Mouse (Mus musculus) inflammation-experienced regulatory T-cells, adult 6 months (primary cell): ENCODE results near the gene Lamtor3. TPM values are rescaled to one million over a fixed set of nuclear protein-coding genes. Genes with fewer than 3 reads are reported as not detected.
"Not testable (repeated sequence)": the region's sequence is repeated elsewhere in the genome, so short reads cannot be mapped to it uniquely, and the experiment has no call there.

Source experiments
- ATAC-seq: one replicate; pipeline ENCODE4 v1.8.0; 2017
- polyA plus RNA-seq, 3 experiments: library from polyadenylated mRNA; unstranded; fragments of 100-300 nt; shearing (Covaris generic); gene quantifications; one replicate each; pipeline ENCODE4 v1.2.1; 2017

The Lamtor3 gene
- polyA plus RNA-seq, 3 experiments from 2014 or later: 65.0 to 110 (median 74.0) TPM

DNA sequence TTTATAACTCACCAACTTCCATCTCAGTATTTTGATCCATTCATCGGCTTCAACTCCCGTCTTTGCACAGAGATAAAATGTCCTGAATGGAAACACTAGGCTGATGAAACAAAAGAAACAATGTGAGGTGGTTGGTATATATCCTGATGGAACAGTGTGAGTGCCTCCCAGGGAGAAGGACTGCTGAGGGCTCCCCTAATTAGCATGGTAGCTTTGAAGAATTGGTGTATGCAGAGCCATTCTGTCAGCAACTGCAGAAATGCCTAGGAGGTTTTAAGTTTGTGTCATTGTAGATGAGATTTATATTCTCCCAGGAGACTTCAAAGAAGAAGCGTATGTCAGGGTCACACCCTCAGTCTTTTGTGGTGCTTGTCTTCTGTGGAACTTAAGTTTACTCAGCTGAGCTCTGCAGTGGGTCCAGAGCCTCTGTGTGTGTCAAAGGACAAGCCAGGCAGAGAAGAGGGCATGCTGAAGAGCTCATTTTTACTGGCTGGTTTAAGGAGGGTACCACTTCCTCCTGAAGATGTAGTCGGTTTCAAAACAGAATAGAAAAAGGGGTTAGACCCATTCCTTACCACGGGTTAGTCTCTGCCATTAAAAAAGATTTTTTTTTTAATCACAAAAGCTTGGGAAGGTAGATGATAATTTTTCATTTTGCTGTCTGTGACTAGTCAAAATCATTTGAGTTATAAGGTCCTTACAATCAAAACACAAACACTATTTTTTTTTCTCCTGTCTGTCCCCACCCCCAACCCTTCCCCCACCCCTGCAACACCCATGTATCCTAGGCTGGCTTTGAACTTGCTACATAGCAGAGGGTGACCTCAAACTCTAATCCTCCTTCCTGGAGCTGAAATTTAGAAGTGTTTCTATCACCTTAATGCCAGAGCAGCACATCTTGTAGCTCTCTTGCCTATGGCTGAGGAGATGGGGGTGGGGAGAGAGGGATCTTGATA is 17.5 kb downstream of the Lamtor3 start:
- ATAC-seq: no peak

DNA sequence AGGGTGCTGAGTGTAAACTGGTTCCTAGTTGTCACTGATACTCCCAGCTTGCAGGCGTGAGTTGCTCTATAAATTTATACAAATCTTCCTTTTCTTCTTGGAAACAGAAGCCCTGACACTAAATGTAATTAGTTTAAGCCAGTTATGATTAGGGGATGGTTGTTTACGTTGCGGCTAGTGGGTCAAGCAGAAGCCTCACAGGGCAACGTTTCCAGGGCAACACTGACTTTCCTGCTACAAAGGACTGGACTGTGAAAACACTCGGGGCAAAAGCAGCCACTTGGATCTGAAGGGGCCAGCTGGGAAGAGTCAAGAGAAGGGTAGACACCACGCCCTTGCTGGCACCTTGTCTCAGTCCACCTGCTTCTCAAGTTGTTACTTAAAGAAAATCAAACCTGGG is 18.2 kb downstream of the Lamtor3 start:
- no peak for ATAC-seq

DNA sequence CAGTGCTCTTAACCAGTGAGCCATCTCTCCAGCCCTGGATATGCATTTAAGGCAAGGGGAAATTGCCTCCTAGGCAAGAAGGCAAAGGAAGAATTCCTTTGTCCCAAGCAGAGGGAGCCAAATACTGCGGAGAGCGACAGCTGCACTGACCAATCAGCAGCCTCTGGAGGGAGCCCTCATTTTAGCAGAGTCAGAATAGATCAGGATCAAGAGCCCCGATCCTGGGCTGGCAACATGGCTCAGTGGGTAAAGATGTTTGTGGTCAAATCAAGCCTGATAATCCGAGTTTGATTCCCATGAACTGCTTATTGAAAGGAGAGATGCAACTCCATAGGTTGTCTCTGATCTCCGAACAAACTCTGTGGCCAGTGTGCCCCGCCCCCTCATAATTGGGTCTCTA is 20.3 kb downstream of the Lamtor3 start:
- ATAC-seq: no peak

DNA sequence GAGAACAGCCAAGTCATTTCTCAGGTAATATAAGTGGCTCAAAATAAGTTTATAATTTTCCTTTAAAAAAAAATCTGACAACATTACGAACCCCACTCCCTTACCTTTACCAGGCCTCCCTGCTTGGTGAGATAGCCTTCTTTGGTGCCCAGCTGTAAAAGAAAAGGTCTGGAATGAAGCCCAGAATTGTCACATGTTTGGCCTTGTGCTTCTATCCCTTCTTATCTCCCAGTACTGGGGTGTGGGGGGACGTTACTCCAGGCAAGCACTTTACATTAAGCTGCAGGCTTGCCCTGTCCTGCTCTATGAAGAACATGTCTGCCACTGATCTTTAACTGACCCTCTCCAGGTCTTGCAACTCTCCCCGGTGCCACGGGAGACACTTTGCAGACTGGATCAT is 22.5 kb downstream of the Lamtor3 start:
- no peak for ATAC-seq

DNA sequence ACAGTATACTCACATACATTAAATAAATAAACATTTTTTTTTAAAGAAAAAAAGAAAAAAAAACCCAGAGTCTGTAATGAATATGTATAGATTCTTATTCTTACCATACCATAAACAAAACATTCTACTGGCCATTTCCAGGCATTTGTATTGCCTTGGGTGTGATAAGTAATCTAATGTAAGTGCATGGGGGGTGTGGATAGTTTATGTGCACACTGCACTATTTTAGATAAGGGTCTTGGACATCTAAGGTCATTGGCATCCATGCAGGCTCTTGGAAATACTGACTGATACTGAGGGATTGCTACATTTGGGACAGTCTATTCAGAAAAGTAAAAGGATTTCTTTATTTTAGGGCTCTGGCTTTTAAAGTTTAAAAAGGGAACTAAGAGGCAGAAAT is 23.2 kb downstream of the Lamtor3 start:
- no peak for ATAC-seq

DNA sequence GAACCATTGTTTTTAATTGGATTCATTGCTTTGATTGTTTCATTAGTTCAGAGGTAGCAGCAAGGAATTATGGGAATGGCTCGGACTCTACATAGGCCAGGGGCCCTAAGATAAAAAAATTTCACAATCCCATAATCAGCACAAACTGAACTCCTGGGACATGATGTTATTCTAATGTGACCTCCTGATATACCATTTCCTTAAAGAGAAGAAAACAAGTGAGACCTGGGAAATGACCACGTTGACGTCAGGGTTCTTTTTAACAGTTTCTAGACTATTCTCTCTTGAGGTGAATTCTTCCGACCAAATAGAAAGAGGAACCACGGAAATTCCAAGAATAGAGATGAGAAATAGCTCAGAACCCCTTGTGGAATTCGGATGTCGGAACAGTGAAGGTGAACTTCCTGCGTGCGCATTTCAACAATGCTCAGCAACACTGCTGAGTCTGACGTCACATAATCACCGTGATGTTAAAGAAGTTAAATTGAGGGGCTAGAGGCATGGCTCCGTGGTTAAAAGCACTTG is 23.9 kb downstream of the Lamtor3 start:
- ATAC-seq: no peak

DNA sequence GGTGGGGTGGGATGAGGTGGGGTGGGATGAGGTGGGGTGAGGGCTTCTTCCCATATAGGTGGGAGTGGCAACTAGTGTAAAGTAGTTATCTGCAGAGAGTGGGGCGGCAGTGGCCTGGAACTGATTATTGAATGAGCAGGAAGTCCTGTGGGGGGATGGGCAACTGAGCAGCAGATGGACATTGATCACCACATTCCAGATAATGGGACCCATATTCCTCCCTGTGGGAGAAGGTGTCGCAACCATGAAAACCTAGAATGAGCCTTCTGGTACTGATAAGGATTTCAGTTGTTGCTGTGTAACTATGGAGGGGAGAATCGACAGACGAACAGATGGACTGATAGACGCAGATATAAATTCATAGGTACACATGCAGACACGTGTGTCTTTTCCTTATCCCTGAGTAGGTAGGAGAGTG is 25.4 kb downstream of the Lamtor3 start:
- ATAC-seq: no peak

DNA sequence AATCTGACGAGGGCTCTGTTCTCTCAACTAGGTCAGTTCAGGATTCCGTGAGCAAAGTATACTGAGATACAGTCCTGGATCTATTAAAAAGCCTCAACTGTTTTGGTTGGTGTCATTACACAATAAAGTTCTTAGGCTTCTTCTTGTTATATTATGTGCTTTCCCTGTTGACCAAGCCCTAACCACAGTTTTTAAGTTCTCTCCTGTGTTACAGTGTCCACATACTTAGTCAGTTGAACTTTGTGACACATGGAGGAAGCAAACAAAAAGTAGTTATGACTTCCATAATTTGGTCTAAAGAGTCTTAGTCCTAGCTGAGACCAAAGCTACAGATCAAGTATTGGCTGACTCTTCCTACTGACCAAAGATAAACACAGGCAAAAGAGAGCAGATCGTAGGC is 28.5 kb downstream of the Lamtor3 start:
- no peak for ATAC-seq

DNA sequence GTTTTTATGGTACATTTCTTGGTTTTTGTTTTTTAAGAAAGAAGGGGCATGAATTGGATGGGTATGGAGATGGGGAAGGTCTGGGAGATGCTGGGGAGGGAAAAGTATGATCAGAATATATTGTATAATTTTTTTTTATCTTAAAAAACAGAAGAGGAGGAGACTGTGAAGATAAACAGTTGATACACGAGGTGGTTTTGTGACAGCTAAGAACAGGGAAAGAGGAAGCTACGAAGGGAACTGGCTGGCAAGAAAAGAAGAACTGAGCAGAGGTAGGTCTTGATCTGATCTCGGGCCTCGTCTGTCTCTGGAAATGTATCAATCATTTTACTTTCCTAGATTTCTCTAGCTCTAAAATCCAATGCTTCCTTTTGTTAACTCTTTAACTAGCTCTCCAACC is 29.2 kb downstream of the Lamtor3 start:
- ATAC-seq: no peak

DNA sequence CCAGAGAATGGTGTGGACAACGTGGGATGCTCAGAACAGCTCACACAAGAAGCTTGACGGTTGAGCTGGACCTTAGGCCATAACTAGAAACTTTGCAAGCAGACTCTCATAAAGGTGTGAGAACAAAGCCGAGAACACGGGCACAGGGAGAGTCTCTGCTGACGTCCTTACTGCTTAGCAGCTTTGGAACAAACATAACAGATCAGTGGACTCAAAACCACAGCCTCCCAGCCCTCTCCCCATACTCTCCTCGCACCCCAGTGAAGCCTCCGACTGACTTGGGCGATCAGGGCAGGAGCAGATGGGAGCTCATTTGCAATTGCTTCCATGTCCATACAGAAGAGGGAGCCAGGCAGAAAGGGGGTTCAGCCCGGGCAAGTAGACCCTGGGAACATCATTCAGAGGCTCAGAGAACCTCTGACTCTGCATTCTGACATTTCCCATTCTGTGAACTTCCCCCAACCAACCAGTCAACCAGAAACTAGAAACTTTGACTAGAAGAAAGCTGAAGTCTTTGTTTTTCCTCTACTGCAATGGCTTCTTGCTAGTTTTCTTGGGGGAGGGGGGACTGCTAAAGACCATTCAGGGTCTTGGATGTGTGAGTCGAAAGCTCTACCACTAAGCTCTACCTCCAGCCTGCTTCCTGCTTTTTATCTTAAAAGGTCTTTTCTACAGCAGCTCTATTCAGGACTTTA is 32.0 kb downstream of the Lamtor3 start:
- ATAC-seq: no peak

DNA sequence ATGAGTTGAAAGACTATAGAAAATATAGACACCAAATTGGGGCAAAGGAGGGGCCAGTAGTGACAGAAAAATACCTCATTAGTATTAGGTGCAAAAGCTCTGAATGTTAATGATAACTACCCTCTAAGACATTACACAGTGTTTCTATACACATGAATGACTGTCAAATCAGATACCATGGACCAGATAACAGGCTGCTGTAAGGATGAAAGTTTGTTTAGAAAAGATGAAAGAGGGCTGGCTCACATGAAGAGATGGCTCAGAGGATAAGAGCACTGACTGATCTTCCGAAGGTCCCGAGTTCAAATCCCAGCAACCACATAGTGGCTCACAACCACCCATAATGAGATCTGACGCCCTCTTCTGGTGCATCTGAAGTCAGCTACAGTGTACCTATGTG is 33.0 kb downstream of the Lamtor3 start:
- not testable (repeated sequence) for ATAC-seq

DNA sequence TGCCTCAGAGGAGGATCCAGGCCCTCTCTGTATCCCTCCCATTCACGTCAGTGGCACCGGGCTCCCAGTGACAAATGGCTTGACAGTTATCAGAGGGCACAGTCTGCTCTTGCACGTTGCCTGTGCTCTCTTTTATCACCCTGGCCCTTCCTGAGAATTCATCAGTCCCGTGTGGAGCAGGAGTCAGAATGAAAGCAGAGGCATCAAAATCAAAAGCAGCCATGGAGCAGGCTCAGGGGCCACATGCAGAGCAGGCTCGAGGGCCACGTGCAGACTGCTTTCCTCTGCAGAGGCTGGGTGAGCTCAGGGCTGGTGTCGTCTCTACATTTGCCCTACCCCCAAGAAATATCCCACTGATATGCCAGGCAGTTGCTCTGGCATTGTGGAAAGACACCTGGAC is 33.5 kb downstream of the Lamtor3 start:
- ATAC-seq: no peak

DNA sequence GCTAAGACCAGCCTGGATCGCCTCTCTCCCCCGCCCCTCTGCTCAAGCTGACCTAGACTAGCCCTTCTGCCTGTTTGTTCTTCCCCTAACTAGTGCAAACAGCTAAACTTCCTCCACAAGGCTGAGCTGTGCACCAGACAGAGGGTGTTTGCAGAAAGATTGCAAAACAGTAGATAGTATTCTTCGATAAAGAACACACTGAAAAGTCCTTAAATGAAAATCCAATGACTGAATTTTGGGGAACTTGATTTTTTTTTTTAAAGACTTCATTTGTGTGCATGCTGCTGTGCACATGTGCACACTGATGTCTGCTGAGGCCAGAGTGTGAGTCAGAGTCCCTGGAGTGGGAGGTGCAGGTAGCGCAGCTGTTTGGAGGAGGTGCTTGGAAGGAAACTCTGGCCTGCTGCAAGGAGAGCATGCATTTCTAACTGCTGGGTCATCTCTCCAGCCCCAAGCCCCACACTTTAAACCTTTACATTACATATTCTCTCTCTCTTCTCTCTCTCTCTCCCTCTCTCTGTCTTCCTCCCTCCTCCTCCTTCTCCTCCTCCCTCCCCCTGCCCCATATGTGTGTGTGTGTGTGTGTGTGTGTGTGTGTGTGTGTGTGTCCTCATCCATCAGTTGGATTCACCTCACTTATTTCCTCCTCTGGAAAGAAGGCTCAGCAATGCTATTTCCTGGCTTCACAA is 34.1 kb downstream of the Lamtor3 start:
- ATAC-seq: peak; percentile 24

DNA sequence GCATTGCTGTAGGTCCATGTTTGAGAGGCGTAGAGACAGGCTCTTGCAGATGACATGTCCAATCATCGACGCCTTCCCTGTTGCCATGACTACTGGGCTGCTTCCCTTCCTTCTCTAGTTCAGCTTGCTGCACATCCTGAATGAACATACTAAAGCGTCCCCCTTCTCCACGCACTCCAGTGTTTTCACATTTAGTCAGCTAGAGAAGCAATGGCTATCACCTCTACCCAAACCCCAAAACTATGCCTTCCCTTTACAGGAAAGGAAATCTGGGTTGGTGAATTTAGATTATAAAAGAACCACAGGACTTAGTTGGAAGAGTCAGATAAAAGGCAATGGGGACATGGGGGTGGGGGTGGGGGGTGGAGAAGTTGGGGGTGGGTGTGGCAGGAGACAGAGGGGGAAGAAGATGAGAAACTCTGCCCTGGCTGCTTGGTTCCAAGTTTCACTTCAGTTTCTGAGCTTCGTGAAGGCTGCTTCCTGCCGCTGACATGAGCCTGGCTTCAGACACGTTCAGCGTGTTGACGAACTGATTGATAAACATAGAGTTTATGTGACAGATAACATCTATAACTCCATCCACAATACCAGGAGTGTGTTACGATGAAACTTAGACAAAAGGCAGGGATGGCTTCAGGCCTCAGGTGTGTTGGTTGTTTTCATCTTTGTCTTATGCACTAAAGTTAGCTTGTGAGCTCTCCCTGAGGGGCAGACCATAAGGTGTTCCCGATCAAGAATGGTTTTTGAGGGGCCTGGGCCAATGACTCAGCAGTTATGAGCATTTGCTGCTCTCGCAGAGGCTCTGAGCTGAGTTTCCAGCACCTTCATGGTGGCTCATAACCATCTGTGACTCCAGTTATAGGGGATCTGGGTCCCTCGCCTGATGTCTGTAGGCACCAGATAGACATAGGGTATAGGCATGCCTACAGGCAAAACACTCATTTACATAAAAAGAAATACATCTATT is 34.9 kb downstream of the Lamtor3 start:
- peak; percentile 63 for ATAC-seq

DNA sequence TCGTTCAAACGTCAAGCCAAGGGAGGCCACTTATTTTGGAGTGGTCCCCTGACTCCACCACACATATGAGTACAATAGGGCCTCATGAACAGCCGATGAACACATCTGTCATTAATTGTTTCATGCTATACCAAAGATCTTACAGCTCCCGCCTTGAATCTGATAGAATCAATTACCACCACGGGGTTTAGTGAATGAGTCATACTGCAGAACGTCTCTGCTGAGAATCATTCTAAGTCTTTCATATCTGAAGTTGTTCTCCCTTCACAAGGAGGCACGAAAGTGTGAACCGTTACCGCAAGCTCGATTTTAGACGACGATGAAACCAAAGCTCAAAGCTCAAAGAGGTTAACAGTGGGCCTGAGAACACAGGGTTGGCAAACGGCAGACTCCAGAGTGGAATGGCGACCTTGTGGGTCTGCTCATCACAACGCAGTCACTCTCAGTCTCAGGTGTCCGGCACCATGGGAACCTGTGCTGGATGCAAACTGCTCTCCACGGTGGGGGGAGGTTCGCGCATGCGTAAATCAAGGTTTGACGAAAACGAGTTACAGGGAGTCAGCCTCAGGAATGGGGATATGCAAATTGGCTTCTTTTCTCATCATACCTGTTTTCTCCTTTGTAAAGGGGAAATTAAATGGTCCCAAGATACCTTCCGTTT is 36.1 kb downstream of the Lamtor3 start:
- peak; percentile 60 for ATAC-seq

DNA sequence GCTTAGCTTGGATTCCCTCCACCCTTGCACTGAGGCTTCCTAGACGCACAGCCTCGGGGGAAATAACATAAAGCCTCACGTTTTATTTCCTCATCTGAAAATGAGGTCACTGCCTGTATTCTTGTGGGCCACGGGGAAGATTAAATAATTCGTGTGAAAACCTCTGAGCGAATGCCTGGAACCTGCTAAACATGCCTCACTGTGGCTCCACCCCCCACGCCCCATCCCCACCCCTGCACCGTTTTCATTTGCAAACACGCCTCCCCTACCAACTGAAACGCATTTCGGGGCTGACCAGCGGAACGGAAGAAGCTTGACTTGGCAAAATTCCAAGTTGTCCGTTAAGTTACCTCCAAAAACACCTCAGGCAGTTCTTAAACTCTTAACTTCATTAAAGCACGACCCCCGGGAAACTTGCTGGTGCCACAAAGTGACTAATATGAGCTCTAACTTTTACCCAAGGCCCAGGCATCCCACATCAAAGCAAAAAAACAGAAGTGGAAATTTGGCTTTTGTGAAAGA is 37.3 kb downstream of the Lamtor3 start:
- peak; percentile 9 for ATAC-seq

DNA sequence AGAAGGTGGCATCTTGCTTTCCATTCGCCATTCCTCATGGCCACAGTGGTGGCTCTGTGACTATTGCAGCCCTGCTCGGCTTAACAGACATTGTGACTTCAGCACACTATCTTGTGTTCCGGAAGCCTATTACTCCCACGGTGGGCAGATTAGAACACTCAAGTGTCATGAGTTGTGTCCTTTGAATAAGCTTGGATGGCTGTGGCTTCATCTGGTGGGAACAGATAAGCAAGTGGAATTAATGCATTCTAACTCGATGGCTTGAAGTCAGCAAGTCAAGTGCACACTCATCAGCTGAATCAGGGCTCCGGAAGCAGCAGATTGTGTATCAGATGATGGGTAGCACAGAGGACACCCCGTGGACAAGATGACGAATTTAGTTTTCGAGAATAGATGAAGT is 39.6 kb downstream of the Lamtor3 start:
- no peak for ATAC-seq

DNA sequence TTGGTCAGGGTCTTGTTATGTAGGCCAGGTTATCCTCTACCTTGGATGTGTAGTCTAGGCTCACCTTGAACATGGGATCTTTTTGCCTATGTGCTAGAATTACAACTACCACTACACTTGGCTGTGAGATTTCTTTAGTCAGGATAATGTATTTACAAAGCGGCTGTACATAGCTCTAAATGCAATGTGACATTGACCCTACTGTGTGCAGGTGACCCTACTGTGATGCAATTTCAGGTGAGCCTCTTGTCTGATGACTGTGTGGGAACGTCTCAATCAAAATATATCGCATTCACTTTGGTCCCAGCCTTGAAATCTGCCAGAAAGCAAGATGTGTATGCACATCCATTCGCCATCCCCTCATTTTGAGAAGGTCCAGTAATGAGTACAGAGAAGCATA is 40.0 kb downstream of the Lamtor3 start:
- no peak for ATAC-seq

DNA sequence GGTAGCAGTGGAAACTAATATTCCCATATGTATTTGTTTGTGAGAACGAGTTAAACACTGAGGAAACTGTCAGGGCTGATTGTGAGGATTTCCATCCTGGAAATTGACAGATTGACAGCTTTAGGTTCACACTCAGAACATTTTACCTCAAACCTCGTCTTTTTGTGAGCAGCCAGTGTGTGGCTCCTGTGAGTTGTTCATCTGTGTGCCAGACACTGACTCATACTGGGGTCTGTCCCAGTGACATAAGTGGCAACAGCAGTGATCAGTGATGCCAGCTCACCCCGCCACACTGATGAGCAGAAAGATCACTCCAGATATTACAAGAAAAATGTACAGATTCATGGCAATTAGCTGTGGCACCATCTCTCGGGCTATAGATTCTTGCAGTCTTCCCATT is 41.1 kb downstream of the Lamtor3 start:
- no peak for ATAC-seq

DNA sequence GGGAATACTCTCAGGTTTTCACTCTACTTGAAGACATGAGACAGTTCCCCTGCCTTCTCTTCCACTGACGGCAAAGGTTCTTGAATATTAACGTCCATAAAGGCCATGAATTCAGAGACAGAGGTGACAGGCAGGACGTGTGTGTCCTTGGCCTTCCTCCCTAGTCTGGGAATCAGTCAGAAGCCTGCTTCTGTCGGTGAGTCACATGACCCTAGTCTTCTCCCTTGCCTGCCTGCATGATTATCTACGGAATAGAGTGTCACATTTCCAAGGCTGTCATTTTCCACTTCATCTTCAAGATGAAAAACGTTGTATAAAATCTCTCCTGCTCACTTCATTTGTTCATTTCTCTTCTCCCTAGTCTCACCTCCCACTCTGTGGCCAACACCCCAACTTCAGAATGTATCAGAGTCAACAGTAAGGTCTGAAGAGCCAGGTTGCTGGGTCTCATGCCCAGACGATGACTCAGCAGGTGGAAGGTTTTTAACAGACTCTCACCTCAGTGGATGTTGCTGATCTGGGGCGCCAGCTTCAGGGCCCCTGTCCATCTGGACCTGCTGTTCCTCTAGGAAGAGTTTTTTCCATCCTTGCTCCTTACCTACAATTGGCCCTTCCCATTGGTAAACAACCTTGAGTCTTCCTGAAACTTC is 43.6 kb downstream of the Lamtor3 start:
- no peak for ATAC-seq

DNA sequence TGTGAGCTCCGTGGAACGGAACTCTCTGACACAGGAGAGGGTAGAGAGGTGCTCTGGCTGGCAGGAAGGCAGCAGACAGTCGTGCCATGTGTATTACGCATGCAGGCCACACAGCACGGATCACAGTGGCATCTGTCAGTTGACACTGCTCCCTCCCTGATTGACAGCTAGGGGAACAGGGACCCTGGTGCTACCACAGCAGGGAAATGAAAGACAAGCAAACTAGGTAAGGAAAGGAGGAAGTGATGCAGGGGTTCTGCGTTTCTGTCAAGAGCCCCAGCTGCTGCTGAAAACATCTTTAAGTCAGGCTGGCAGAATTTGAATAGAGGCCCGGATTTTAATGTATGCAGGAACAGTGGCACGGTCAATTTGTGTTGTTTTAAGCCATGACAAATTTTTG is 45.2 kb downstream of the Lamtor3 start:
- no peak for ATAC-seq
